In the genomic region with DNA sequence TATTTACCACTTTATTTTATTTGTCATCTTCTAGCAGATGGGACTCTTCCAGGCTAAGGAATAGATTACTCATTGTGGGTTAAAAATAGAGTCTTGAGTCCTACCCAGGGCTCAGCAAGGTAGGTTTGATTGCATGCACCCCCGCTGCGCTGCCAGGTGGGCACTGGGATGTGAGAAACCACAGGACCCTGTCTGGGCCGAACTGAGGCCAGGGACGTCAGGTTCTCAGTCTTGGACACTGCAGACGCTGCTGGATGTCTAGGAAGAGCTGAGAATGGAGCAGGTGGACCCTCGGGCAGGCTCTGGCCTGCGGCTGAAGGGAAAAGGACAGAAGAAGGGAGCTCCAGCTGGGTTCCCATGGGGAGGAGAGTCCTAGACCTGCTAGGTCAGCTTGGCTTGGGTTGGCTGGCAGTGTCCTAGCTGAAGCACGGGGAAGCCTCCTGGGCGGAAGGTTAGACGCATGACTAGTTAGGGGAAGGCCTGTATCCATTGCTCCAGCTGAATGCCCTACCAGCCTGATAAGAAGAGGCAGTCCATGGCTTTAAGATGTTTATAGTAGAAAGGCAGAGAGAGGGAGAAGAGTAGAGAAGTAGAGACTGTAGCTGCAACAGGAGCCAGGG, we compare ENCODE assay signal across 18 mouse cellular contexts.
DNase-seq lines count a peak whose midpoint lies in the region; ATAC-seq and TF ChIP-seq lines count a peak whose summit lies in the region.
"Had no signal": no experiment of that assay in that cellular context is flagged by ENCODE, and none has a peak within 500 bp of the region (broad histone marks: within the 10 kb centered on the region; RNA-seq: fewer than 3 reads in every experiment).

No protein-coding gene starts in this region.

- no peak overlapping the region for H3K27ac ChIP-seq in hindbrain, postnatal 0 days
- H3K27ac ChIP-seq in hindbrain, embryonic 12.5 days: no peak overlapping the region
- H3K27ac ChIP-seq in kidney, embryonic 16.5 days (ENCODE audit: low read length): peak overlapping the region; percentile 11; the same call in 1 of the 2 replicates
- H3K27ac ChIP-seq: hindbrain, embryonic 10.5 days; neural tube, embryonic 13.5 days; stomach, postnatal 0 days had no signal

- peaks cover 4% of the 10 kb centered on the region; the same call in 1 of the 2 replicates for H3K4me1 ChIP-seq in hindbrain, postnatal 0 days (ENCODE audit: insufficient read depth, low read length)
- H3K4me1 ChIP-seq in hindbrain, embryonic 12.5 days: peaks cover 37% of the 10 kb centered on the region
- peaks cover 13% of the 10 kb centered on the region for H3K4me1 ChIP-seq in kidney, embryonic 16.5 days (ENCODE audit: insufficient read depth, low read length)

- 0 out of 2 replicates have a peak, but pooled peaks have one; percentile 11 for ATAC-seq in hindbrain, postnatal 0 days
- ATAC-seq in hindbrain, embryonic 12.5 days (ENCODE audit: low FRiP score): no peak
- peak; percentile 69 for ATAC-seq in kidney, embryonic 16.5 days (ENCODE audit: low FRiP score, low TSS enrichment)
- ATAC-seq in activated CD4-positive, CD25-positive, alpha-beta regulatory T cell, adult 4 months: no peak
- ATAC-seq: CD4-positive, CD25-positive, alpha-beta regulatory T cell, adult 4 months; inflammation-experienced regulatory T-cells, adult 6 months had no signal

- no peak for TF ChIP-seq CTCF in hindbrain, postnatal 0 days (IDR thresholded peaks at IDR 0.05; ENCODE audit: low read depth)

- WGBS in hindbrain, postnatal 0 days: 84% methylated on average over 10 of the region's 10 CpGs
- 94% methylated on average over 10 of the region's 10 CpGs for WGBS in hindbrain, embryonic 12.5 days
- 79% methylated on average over 10 of the region's 10 CpGs for WGBS in kidney, embryonic 16.5 days

- H3K36me3 ChIP-seq in hindbrain, postnatal 0 days (ENCODE audit: insufficient read depth, low read length): no peaks in the 10 kb centered on the region
- no peaks in the 10 kb centered on the region for H3K36me3 ChIP-seq in hindbrain, embryonic 12.5 days
- H3K36me3 ChIP-seq in kidney, embryonic 16.5 days (ENCODE audit: insufficient read depth, low read length): no peaks in the 10 kb centered on the region
- H3K36me3 ChIP-seq: G1E; neural tube, embryonic 13.5 days had no signal

- H3K4me2 ChIP-seq in hindbrain, postnatal 0 days (ENCODE audit: low read depth, low read length): no peak overlapping the region
- H3K4me2 ChIP-seq in hindbrain, embryonic 12.5 days (replicated peaks): no peak overlapping the region
- H3K4me2 ChIP-seq in kidney, embryonic 16.5 days (replicated peaks; ENCODE audit: low read depth, low read length): no peak overlapping the region
- H3K4me2 ChIP-seq: neural tube, embryonic 13.5 days had no signal

- no peak overlapping the region for H3K4me3 ChIP-seq in hindbrain, postnatal 0 days (ENCODE audit: low read length)
- no peak overlapping the region for H3K4me3 ChIP-seq in hindbrain, embryonic 12.5 days
- no peak overlapping the region for H3K4me3 ChIP-seq in kidney, embryonic 16.5 days (ENCODE audit: low read length)
- H3K4me3 ChIP-seq: hindbrain, embryonic 10.5 days; neural tube, embryonic 13.5 days had no signal

- no peaks in the 10 kb centered on the region for H3K27me3 ChIP-seq in hindbrain, postnatal 0 days (ENCODE audit: insufficient read depth, low read length)
- H3K27me3 ChIP-seq in hindbrain, embryonic 12.5 days: no peaks in the 10 kb centered on the region
- no peaks in the 10 kb centered on the region for H3K27me3 ChIP-seq in kidney, embryonic 16.5 days (ENCODE audit: insufficient read depth, low read length)
- H3K27me3 ChIP-seq: neural tube, embryonic 13.5 days had no signal

- intact Hi-C loops in left cerebral cortex, postnatal 36 days (cut with DNase I): loop anchor here (10.0 kb wide), 1 partner anchor 149 kb away; no protein-coding TSS in a partner anchor

- DNase-seq in hindbrain, postnatal 0 days (ENCODE audit: low spot score): no peak
- DNase-seq in cerebellum, adult 11 months: peak; percentile 69
- DNase-seq in cerebellum, adult 8-10 months: peak; percentile 70
- no peak for DNase-seq in left cerebral cortex, postnatal 36 days (ENCODE audit: low spot score in 2 of 2)
- DNase-seq: adrenal gland, adult 2 months; gastrocnemius, postnatal 10 days; layer of hippocampus, postnatal 36 days; lung, adult 18-20 months; thymus, postnatal 14 days had no signal

- H3K9ac ChIP-seq in hindbrain, postnatal 0 days (replicated peaks; ENCODE audit: low read length): no peak overlapping the region
- no peak overlapping the region for H3K9ac ChIP-seq in hindbrain, embryonic 12.5 days
- no peak overlapping the region; the same call in 1 of the 2 replicates for H3K9ac ChIP-seq in kidney, embryonic 16.5 days (replicated peaks; ENCODE audit: low read length)
- H3K9ac ChIP-seq: neural tube, embryonic 13.5 days had no signal

- H3K9me3 ChIP-seq in hindbrain, postnatal 0 days (ENCODE audit: low read length): no peaks in the 10 kb centered on the region
- H3K9me3 ChIP-seq in hindbrain, embryonic 12.5 days (replicated peaks): no peaks in the 10 kb centered on the region
- H3K9me3 ChIP-seq in kidney, embryonic 16.5 days (ENCODE audit: low read length): no peaks in the 10 kb centered on the region
- H3K9me3 ChIP-seq: G1E; hindbrain, embryonic 10.5 days; neural tube, embryonic 13.5 days had no signal

Comparison
In these comparisons a context has a peak if more than half of its experiments do, and no peak if none do; other contexts are left out.
1. ATAC-seq: peak in hindbrain, postnatal 0 days (single experiment) and kidney, embryonic 16.5 days (single experiment); none in hindbrain, embryonic 12.5 days (single experiment) and activated CD4-positive, CD25-positive, alpha-beta regulatory T cell, adult 4 months (single experiment).
2. DNase-seq: peak in cerebellum, adult 11 months (single experiment) and cerebellum, adult 8-10 months (single experiment); none in hindbrain, postnatal 0 days (single experiment) and left cerebral cortex, postnatal 36 days (0 of 2).